Mouse (Mus musculus): ENCODE measurements around the gene Gng13.

GRCm38 (mm10) chr17:25723919-25724318, 6.9 kb downstream of the Gng13 start:
- TF ChIP-seq POLR2A (IDR thresholded peaks at IDR 0.05; ENCODE audit: low read depth, low read length) (no peak), CTCF (conservative IDR thresholded peaks at IDR 0.05; ENCODE audit: insufficient read depth, insufficient read length, low read depth, low read length) (no peak)

Measured in kidney, adult 2 months (tissue).